Mouse (Mus musculus) hindbrain, embryonic 10.5 days (tissue): ENCODE measurements around the gene Cmtm7. TPM values are rescaled to one million over a fixed set of nuclear protein-coding genes. Genes with fewer than 3 reads are reported as not detected.

Experiments used
- DNase-seq: peaks from one replicate; pipeline ENCODE4 v3.0.0-alpha.2; 2017; ENCODE audit warnings: low spot score
- H3K27ac ChIP-seq: fragments of 300-500 bp; sonication (generic); 2 replicates; pipeline ENCODE4 v1.5.1; 2016; ENCODE audit warnings: mild to moderate bottlenecking, moderate library complexity
- H3K27me3 ChIP-seq: fragments of 300-500 bp; sonication (generic); 2 replicates; pipeline ENCODE4 v1.6.1; 2016; ENCODE audit warnings: mild to moderate bottlenecking; ENCODE audit not compliant: poor library complexity, insufficient read depth, severe bottlenecking
- H3K36me3 ChIP-seq: fragments of 300-500 bp; sonication (generic); 2 replicates; pipeline ENCODE4 v1.6.1; 2016; ENCODE audit warnings: mild to moderate bottlenecking, moderate library complexity
- H3K4me1 ChIP-seq: fragments of 300-500 bp; sonication (generic); replicated peaks from 2 replicates; pipeline ENCODE4 v1.6.1; 2016; ENCODE audit warnings: mild to moderate bottlenecking
- H3K4me3 ChIP-seq: fragments of 300-500 bp; sonication (generic); 2 replicates; pipeline ENCODE4 v1.5.1; 2016; ENCODE audit warnings: mild to moderate bottlenecking, moderate library complexity
- H3K9me3 ChIP-seq: fragments of 300-500 bp; sonication (generic); 2 replicates; pipeline ENCODE4 v1.6.1; 2016; ENCODE audit warnings: mild to moderate bottlenecking, moderate library complexity
- WGBS: fragments of 180-500 bp; shearing (Covaris S2); methylation state at CpG from one replicate; pipeline ENCODE4 v1.1.7; 2016; 5-methylcytosine and 5-hydroxymethylcytosine counted together
- polyA plus RNA-seq: library from polyadenylated mRNA; unstranded; fragments of >200 nt; fragmentation: Nextera tagmentation; extraction: Ambion mirVana; gene quantifications from 2 replicates; pipeline ENCODE4 v1.2.1, GENCODE M21; 2016

Cmtm7 gene
- 96.0 and 108 TPM in 2 replicates for polyA plus RNA-seq

- Histone ChIP-seq H3K9me3 (0 out of 2 replicates have a peak, but pooled peaks cover under 1% of the 10 kb centered on the region), H3K36me3 (0 out of 2 replicates have a peak, but pooled peaks cover 6% of the 10 kb centered on the region), H3K4me1 (peaks cover 43% of the 10 kb centered on the region), H3K4me3 (peak within 1 kb of the TSS; percentile 71), H3K27ac (peak within 1 kb of the TSS; percentile 93), H3K27me3 (0 out of 2 replicates have a peak, but pooled peaks cover 4% of the 10 kb centered on the region)
- peak; percentile 84 for DNase-seq
- WGBS = 1% methylated on average over 54 of the region's 54 CpGs
Measured at GRCm38 (mm10) chr9:114781526-114782212, at the start of gene Cmtm7. TSS of gene Cmtm7 (minus strand) at chr9:114781856.

GRCm38 (mm10) chr9:114830351-114830750 is 48.7 kb upstream of the Cmtm7 start:
- no peak for DNase-seq
- Histone ChIP-seq H3K27ac (no peak overlapping the region), H3K4me1 (peaks cover 14% of the 10 kb centered on the region), H3K27me3 (no peaks in the 10 kb centered on the region; the same call in 1 of the 2 replicates), H3K36me3 (peaks cover 6% of the 10 kb centered on the region; the same call in 1 of the 2 replicates), H3K4me3 (no peak overlapping the region), H3K9me3 (no peaks in the 10 kb centered on the region)
- 42% methylated on average over 7 of the region's 7 CpGs for WGBS

GRCm38 (mm10) chr9:114829669-114830068 is 48.0 kb upstream of the Cmtm7 start:
- Histone ChIP-seq H3K9me3 (no peaks in the 10 kb centered on the region), H3K4me3 (no peak overlapping the region), H3K4me1 (peaks cover 14% of the 10 kb centered on the region), H3K27me3 (no peaks in the 10 kb centered on the region; the same call in 1 of the 2 replicates), H3K27ac (no peak overlapping the region), H3K36me3 (peaks cover 6% of the 10 kb centered on the region; the same call in 1 of the 2 replicates)
- DNase-seq = no peak
- whole genome bisulfite sequencing = 90% methylated on average over 8 of the region's 8 CpGs

GRCm38 (mm10) chr9:114828377-114828776 is 46.7 kb upstream of the Cmtm7 start:
- Histone ChIP-seq H3K4me1 (peaks cover 14% of the 10 kb centered on the region), H3K9me3 (no peaks in the 10 kb centered on the region), H3K36me3 (peaks cover 6% of the 10 kb centered on the region; the same call in 1 of the 2 replicates), H3K4me3 (no peak overlapping the region), H3K27me3 (no peaks in the 10 kb centered on the region), H3K27ac (no peak overlapping the region)
- 96% methylated on average over 6 of the region's 6 CpGs for WGBS
- no peak for DNase-seq

GRCm38 (mm10) chr9:114827242-114827852 is 45.7 kb upstream of the Cmtm7 start:
- peaks cover 6% of the 10 kb centered on the region; the same call in 1 of the 2 replicates for H3K36me3 ChIP-seq
- no peaks in the 10 kb centered on the region for H3K9me3 ChIP-seq
- DNase-seq = no peak
- H3K27ac ChIP-seq = no peak overlapping the region
- H3K4me1 ChIP-seq = peaks cover 14% of the 10 kb centered on the region
- no peak overlapping the region for H3K4me3 ChIP-seq
- 44% methylated on average over 1 of the region's 1 CpGs for WGBS
- H3K27me3 ChIP-seq = no peaks in the 10 kb centered on the region

- Histone ChIP-seq H3K36me3 (peaks cover 6% of the 10 kb centered on the region; the same call in 1 of the 2 replicates), H3K4me3 (no peak overlapping the region), H3K4me1 (peaks cover 11% of the 10 kb centered on the region), H3K27me3 (no peaks in the 10 kb centered on the region), H3K9me3 (0 out of 2 replicates have a peak, but pooled peaks cover 3% of the 10 kb centered on the region), H3K27ac (no peak overlapping the region)
- no peak for DNase-seq
- WGBS = 92% methylated on average over 7 of the region's 7 CpGs
Measured at GRCm38 (mm10) chr9:114824166-114824565, 42.5 kb upstream of the Cmtm7 start.

- no peaks in the 10 kb centered on the region for H3K36me3 ChIP-seq
- no peak for DNase-seq
- WGBS = 89% methylated on average over 15 of the region's 15 CpGs
- no peak overlapping the region for H3K27ac ChIP-seq
- no peaks in the 10 kb centered on the region for H3K4me1 ChIP-seq
- H3K4me3 ChIP-seq = no peak overlapping the region
- 0 out of 2 replicates have a peak, but pooled peaks cover 3% of the 10 kb centered on the region for H3K9me3 ChIP-seq
- no peaks in the 10 kb centered on the region for H3K27me3 ChIP-seq
Measured at GRCm38 (mm10) chr9:114821548-114822289, 40.1 kb upstream of the Cmtm7 start.

GRCm38 (mm10) chr9:114818918-114819317 is 37.3 kb upstream of the Cmtm7 start:
- Histone ChIP-seq H3K9me3 (peaks cover 7% of the 10 kb centered on the region; the same call in 1 of the 2 replicates), H3K27ac (no peak overlapping the region), H3K4me3 (no peak overlapping the region), H3K27me3 (no peaks in the 10 kb centered on the region), H3K36me3 (no peaks in the 10 kb centered on the region), H3K4me1 (peaks cover 5% of the 10 kb centered on the region)
- WGBS = 89% methylated on average over 3 of the region's 3 CpGs
- DNase-seq = no peak

GRCm38 (mm10) chr9:114817012-114817411 is 35.4 kb upstream of the Cmtm7 start:
- DNase-seq = no peak
- Histone ChIP-seq H3K9me3 (peaks cover 7% of the 10 kb centered on the region; the same call in 1 of the 2 replicates), H3K4me3 (no peak overlapping the region), H3K27ac (no peak overlapping the region), H3K4me1 (peaks cover 5% of the 10 kb centered on the region), H3K36me3 (no peaks in the 10 kb centered on the region), H3K27me3 (no peaks in the 10 kb centered on the region)
- WGBS = 80% methylated on average over 7 of the region's 7 CpGs

GRCm38 (mm10) chr9:114816121-114816520 is 34.5 kb upstream of the Cmtm7 start:
- Histone ChIP-seq H3K27ac (no peak overlapping the region), H3K27me3 (no peaks in the 10 kb centered on the region), H3K36me3 (no peaks in the 10 kb centered on the region), H3K4me3 (no peak overlapping the region), H3K4me1 (peaks cover 7% of the 10 kb centered on the region), H3K9me3 (peaks cover 7% of the 10 kb centered on the region; the same call in 1 of the 2 replicates)
- no peak for DNase-seq
- WGBS = 95% methylated on average over 7 of the region's 7 CpGs

- no peaks in the 10 kb centered on the region for H3K36me3 ChIP-seq
- no peak overlapping the region; the same call in 1 of the 2 replicates for H3K27ac ChIP-seq
- WGBS = 74% methylated on average over 4 of the region's 4 CpGs
- peaks cover 4% of the 10 kb centered on the region; the same call in 1 of the 2 replicates for H3K9me3 ChIP-seq
- no peak for DNase-seq
- H3K27me3 ChIP-seq = no peaks in the 10 kb centered on the region
- H3K4me3 ChIP-seq = no peak overlapping the region
- H3K4me1 ChIP-seq = peaks cover 7% of the 10 kb centered on the region
Measured at GRCm38 (mm10) chr9:114815315-114815714, 33.7 kb upstream of the Cmtm7 start.

GRCm38 (mm10) chr9:114812001-114812400 is 30.3 kb upstream of the Cmtm7 start:
- H3K4me1 ChIP-seq = peaks cover 7% of the 10 kb centered on the region
- 90% methylated on average over 4 of the region's 4 CpGs for WGBS

More at GRCm38 (mm10) chr9:114812001-114812400, 30.3 kb upstream of the Cmtm7 start:
- no peak overlapping the region for H3K4me3 ChIP-seq
- H3K27ac ChIP-seq = no peak overlapping the region
- no peaks in the 10 kb centered on the region for H3K36me3 ChIP-seq
- DNase-seq = no peak
- peaks cover 4% of the 10 kb centered on the region; the same call in 1 of the 2 replicates for H3K9me3 ChIP-seq
- no peaks in the 10 kb centered on the region for H3K27me3 ChIP-seq
